Mouse (Mus musculus) limb, embryonic 13.5 days (tissue): ENCODE results near the gene Thoc6. TPM values are rescaled to one million over a fixed set of nuclear protein-coding genes. Genes with fewer than 3 reads are reported as not detected.

Experiments used
- ATAC-seq: fragments of 200-750 bp; cut with Nextera tagmentation; 2 replicates; pipeline ENCODE4 v1.8.0; 2017; ENCODE audit warnings: low read depth, moderate number of reproducible peaks, moderate TSS enrichment; ENCODE audit not compliant: low FRiP score
- H3K27ac ChIP-seq: fragments of 300-500 bp; sonication (generic); 2 replicates; pipeline ENCODE4 v1.5.1; 2015; ENCODE audit warnings: inconsistent platforms, mild to moderate bottlenecking, moderate library complexity
- H3K27me3 ChIP-seq: fragments of 300-500 bp; sonication (generic); 2 replicates; pipeline ENCODE4 v1.6.1; 2015; ENCODE audit warnings: mild to moderate bottlenecking, inconsistent platforms
- H3K36me3 ChIP-seq: fragments of 300-500 bp; sonication (generic); 2 replicates; pipeline ENCODE4 v1.6.1; 2015; ENCODE audit warnings: inconsistent platforms, mild to moderate bottlenecking, moderate library complexity
- H3K4me1 ChIP-seq: fragments of 300-500 bp; sonication (generic); 2 replicates; pipeline ENCODE4 v1.6.1; 2015; ENCODE audit warnings: inconsistent platforms
- H3K4me2 ChIP-seq: fragments of 300-500 bp; sonication (generic); replicated peaks from 2 replicates; pipeline ENCODE4 v1.6.1; 2015; ENCODE audit warnings: inconsistent platforms, mild to moderate bottlenecking, moderate library complexity
- H3K4me3 ChIP-seq: fragments of 300-500 bp; sonication (generic); 2 replicates; pipeline ENCODE4 v1.5.1; 2015; ENCODE audit warnings: moderate library complexity, mild to moderate bottlenecking, inconsistent platforms
- H3K9ac ChIP-seq: fragments of 300-500 bp; sonication (generic); 2 replicates; pipeline ENCODE4 v1.6.1; 2015; ENCODE audit warnings: mild to moderate bottlenecking, inconsistent platforms
- H3K9me3 ChIP-seq: fragments of 300-500 bp; sonication (generic); 2 replicates; pipeline ENCODE4 v1.6.1; 2016; ENCODE audit warnings: inconsistent platforms
- WGBS: fragments of 180-500 bp; shearing (Covaris S2); methylation state at CpG from one replicate; pipeline ENCODE4 v1.1.7; 2015; 5-methylcytosine and 5-hydroxymethylcytosine counted together
- polyA plus RNA-seq: library from polyadenylated mRNA; unstranded; fragments of >200 nt; fragmentation: Nextera tagmentation; extraction: Ambion mirVana; gene quantifications from 2 replicates; pipeline ENCODE4 v1.2.1, GENCODE M21; 2015

The Thoc6 gene
- polyA plus RNA-seq, 1 experiment from 2014 or later = 45.6 TPM

GRCm38 (mm10) chr17:23695801-23696200 is 22.1 kb upstream of the Thoc6 start:
- H3K4me2 ChIP-seq = no peak overlapping the region
- H3K4me1 ChIP-seq = peaks cover 21% of the 10 kb centered on the region
- no peak overlapping the region for H3K4me3 ChIP-seq
- peaks cover 38% of the 10 kb centered on the region for H3K27me3 ChIP-seq
- H3K9ac ChIP-seq = no peak overlapping the region
- H3K36me3 ChIP-seq = no peaks in the 10 kb centered on the region
- ATAC-seq = no peak
- 2% methylated on average over 3 of the region's 3 CpGs for WGBS
- H3K9me3 ChIP-seq = no peaks in the 10 kb centered on the region
- no peak overlapping the region for H3K27ac ChIP-seq

GRCm38 (mm10) chr17:23694491-23694890 is 20.8 kb upstream of the Thoc6 start:
- H3K4me3 ChIP-seq = no peak overlapping the region
- no peaks in the 10 kb centered on the region for H3K36me3 ChIP-seq
- no peaks in the 10 kb centered on the region for H3K9me3 ChIP-seq
- H3K9ac ChIP-seq = no peak overlapping the region
- 67% methylated on average over 1 of the region's 1 CpGs for WGBS
- H3K4me1 ChIP-seq = peaks cover 18% of the 10 kb centered on the region
- ATAC-seq = no peak
- H3K4me2 ChIP-seq = no peak overlapping the region
- no peak overlapping the region for H3K27ac ChIP-seq
- H3K27me3 ChIP-seq = peaks cover 25% of the 10 kb centered on the region

GRCm38 (mm10) chr17:23683856-23684672 is 10.4 kb upstream of the Thoc6 start, which contains the start of gene Cldn9:
Cldn9 (minus strand) TSS chr17:23684026.
- no peaks in the 10 kb centered on the region for H3K36me3 ChIP-seq
- H3K27ac ChIP-seq = 0 out of 2 replicates have a peak within 1 kb of the TSS, but pooled peaks have one; percentile 39
- H3K4me3 ChIP-seq = peak within 1 kb of the TSS; percentile 28
- peak within 1 kb of the TSS; percentile 48 for H3K9ac ChIP-seq
- peaks cover 54% of the 10 kb centered on the region for H3K27me3 ChIP-seq
- WGBS = 11% methylated on average over 15 of the region's 15 CpGs
- ATAC-seq = peak; percentile 72
- no peaks in the 10 kb centered on the region for H3K9me3 ChIP-seq
- peaks cover 30% of the 10 kb centered on the region for H3K4me1 ChIP-seq
- peak within 1 kb of the TSS; percentile 51 for H3K4me2 ChIP-seq

- Histone ChIP-seq H3K36me3 (no peaks in the 10 kb centered on the region), H3K27ac (no peak overlapping the region), H3K27me3 (peaks cover 63% of the 10 kb centered on the region), H3K4me3 (peak overlapping the region; percentile 28), H3K4me2 (peak overlapping the region; percentile 51), H3K4me1 (peaks cover 31% of the 10 kb centered on the region), H3K9me3 (no peaks in the 10 kb centered on the region), H3K9ac (peak overlapping the region; percentile 48; the same call in 1 of the 2 replicates)
- ATAC-seq = 0 out of 2 replicates have a peak, but pooled peaks have one; percentile 4
- 12% methylated on average over 15 of the region's 15 CpGs for WGBS
Measured at GRCm38 (mm10) chr17:23683226-23683625, 9.5 kb upstream of the Thoc6 start.

DNA sequence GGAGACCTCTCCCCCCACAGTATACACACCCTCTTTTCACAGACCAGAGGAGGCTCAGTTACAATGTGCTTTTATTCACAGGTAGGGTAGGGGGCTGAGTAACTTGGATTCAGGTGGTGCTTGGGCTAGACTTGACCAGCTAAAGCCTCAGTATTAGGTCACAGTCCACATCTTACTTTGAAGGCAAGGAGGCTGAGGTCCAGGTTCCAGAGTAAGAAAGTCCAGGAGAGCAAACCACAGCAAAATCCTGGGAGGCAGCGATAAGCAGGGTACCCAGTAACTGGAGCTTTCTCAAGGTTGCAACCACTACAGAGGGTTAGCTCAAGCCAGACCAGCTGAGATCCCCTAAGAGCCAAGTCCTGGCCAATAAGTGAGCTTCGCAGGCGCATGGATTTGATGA is 8.8 kb upstream of the Thoc6 start:
- peaks cover 34% of the 10 kb centered on the region for H3K4me1 ChIP-seq
- no peak overlapping the region for H3K27ac ChIP-seq
- peak overlapping the region; percentile 51 for H3K4me2 ChIP-seq
- peak overlapping the region; percentile 28; the same call in 1 of the 2 replicates for H3K4me3 ChIP-seq
- no peaks in the 10 kb centered on the region for H3K9me3 ChIP-seq
- H3K27me3 ChIP-seq = peaks cover 64% of the 10 kb centered on the region
- 65% methylated on average over 3 of the region's 3 CpGs for WGBS
- H3K9ac ChIP-seq = no peak overlapping the region
- no peaks in the 10 kb centered on the region for H3K36me3 ChIP-seq
- no peak for ATAC-seq

GRCm38 (mm10) chr17:23682092-23682491 is 8.4 kb upstream of the Thoc6 start:
- Histone ChIP-seq H3K4me3 (no peak overlapping the region), H3K9ac (no peak overlapping the region), H3K27me3 (peaks cover 64% of the 10 kb centered on the region), H3K4me1 (peaks cover 36% of the 10 kb centered on the region), H3K27ac (no peak overlapping the region), H3K36me3 (no peaks in the 10 kb centered on the region), H3K9me3 (no peaks in the 10 kb centered on the region), H3K4me2 (0 out of 2 replicates have a peak overlapping the region, but pooled peaks have one; percentile 51)
- WGBS = 62% methylated on average over 4 of the region's 4 CpGs
- ATAC-seq = no peak

DNA sequence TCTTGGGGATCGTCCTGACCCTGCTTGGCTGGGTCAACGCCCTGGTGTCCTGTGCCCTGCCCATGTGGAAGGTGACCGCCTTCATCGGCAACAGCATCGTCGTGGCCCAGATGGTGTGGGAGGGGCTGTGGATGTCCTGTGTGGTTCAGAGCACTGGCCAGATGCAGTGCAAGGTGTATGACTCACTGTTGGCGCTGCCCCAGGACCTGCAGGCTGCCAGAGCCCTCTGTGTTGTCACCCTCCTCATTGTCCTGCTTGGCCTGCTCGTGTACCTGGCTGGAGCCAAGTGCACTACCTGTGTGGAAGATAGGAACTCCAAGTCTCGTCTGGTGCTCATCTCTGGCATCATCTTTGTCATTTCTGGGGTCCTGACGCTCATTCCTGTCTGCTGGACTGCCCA is 7.4 kb upstream of the Thoc6 start:
- Histone ChIP-seq H3K4me1 (peaks cover 44% of the 10 kb centered on the region), H3K9ac (no peak overlapping the region), H3K27ac (no peak overlapping the region), H3K27me3 (peaks cover 71% of the 10 kb centered on the region), H3K9me3 (no peaks in the 10 kb centered on the region), H3K4me2 (no peak overlapping the region), H3K4me3 (no peak overlapping the region), H3K36me3 (no peaks in the 10 kb centered on the region)
- ATAC-seq = no peak
- WGBS = 65% methylated on average over 10 of the region's 10 CpGs

- Histone ChIP-seq H3K27me3 (peaks cover 79% of the 10 kb centered on the region), H3K4me2 (peak overlapping the region; percentile 58), H3K4me1 (peaks cover 51% of the 10 kb centered on the region), H3K9me3 (no peaks in the 10 kb centered on the region), H3K9ac (no peak overlapping the region), H3K36me3 (no peaks in the 10 kb centered on the region), H3K4me3 (peak overlapping the region; percentile 35; the same call in 1 of the 2 replicates), H3K27ac (no peak overlapping the region)
- WGBS = 72% methylated on average over 9 of the region's 9 CpGs
- no peak for ATAC-seq
Measured at GRCm38 (mm10) chr17:23680336-23680735, 6.7 kb upstream of the Thoc6 start.

DNA sequence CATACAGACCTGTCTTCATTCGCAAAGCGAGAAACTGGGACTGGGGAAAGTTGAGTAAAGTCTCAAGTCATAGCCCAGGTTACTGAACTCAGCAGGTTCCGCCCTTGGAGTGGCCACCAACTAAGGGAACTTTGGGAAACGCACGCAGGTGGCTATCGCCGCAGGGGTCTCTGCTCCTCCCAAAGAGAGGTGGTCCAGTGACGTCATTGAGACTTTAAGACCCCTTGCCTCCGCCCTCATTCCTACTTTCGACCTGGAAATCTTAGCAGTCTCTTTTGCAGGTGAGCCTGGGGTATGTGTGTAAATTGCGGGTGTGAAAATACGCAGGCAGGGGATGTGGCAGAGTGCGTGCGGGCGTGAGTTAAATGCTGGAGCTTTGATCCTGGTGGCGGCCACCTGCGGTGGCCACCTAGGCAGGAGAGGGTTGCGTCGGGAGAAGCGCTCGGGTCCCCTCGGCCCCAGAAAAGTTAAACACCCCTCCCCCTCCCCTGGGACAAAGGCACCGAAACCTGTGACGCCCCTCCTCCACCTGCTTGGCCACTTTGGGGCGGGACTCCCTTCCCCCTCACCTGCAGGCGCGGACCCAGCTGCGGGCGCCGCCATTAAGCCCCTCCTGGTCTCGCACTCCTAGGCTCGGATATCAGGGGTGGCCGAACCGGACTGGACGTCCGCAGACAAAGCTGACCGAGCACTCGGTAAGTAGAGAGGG is 5.6 kb upstream of the Thoc6 start, which contains the start of gene Cldn6:
TSS of gene Cldn6 (plus strand) at position 123 of the 709 bp plus-strand sequence.
- WGBS = 2% methylated on average over 38 of the region's 38 CpGs
- no peaks in the 10 kb centered on the region for H3K36me3 ChIP-seq
- peak within 1 kb of the TSS; percentile 58 for H3K4me2 ChIP-seq
- peak within 1 kb of the TSS; percentile 35 for H3K4me3 ChIP-seq
- peaks cover 86% of the 10 kb centered on the region for H3K27me3 ChIP-seq
- peaks cover 57% of the 10 kb centered on the region for H3K4me1 ChIP-seq
- no peak within 1 kb of the TSS for H3K27ac ChIP-seq
- H3K9me3 ChIP-seq = no peaks in the 10 kb centered on the region
- ATAC-seq = no peak
- no peak within 1 kb of the TSS; the same call in 1 of the 2 replicates for H3K9ac ChIP-seq

DNA sequence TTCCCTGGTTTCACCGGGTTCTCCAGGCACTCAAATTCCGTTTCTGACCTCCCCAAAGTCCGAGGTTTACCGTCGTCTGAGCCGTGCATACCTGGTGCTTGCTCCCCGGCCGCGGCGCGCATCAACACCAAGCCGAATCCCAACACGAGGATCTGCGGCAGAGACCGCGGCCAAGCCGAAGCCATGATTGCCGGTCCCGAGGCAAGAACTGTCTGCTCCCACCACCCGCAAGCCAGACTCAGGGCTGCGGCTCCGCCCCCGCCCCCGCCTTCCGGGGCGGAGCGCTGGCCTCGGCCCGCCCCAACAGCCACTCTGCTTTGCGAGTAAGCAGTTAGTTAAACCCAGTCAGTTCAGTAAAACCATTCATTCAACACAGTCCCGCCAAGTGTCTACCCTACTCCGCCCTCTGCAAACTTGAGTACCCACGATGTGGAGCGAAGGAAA is 3.6 kb upstream of the Thoc6 start, which contains the start of gene Tnfrsf12a:
TSS of gene Tnfrsf12a (minus strand) at position 233 of the 444 bp plus-strand sequence.
- Histone ChIP-seq H3K9me3 (no peaks in the 10 kb centered on the region), H3K4me1 (peaks cover 50% of the 10 kb centered on the region), H3K27me3 (peaks cover 66% of the 10 kb centered on the region), H3K36me3 (no peaks in the 10 kb centered on the region), H3K4me2 (peak within 1 kb of the TSS; percentile 95), H3K9ac (peak within 1 kb of the TSS; percentile 67), H3K27ac (no peak within 1 kb of the TSS; the same call in 1 of the 2 replicates), H3K4me3 (peak within 1 kb of the TSS; percentile 65)
- WGBS = under 1% methylated on average over 34 of the region's 34 CpGs
- peak; percentile 21; the same call in 1 of the 2 replicates for ATAC-seq

DNA sequence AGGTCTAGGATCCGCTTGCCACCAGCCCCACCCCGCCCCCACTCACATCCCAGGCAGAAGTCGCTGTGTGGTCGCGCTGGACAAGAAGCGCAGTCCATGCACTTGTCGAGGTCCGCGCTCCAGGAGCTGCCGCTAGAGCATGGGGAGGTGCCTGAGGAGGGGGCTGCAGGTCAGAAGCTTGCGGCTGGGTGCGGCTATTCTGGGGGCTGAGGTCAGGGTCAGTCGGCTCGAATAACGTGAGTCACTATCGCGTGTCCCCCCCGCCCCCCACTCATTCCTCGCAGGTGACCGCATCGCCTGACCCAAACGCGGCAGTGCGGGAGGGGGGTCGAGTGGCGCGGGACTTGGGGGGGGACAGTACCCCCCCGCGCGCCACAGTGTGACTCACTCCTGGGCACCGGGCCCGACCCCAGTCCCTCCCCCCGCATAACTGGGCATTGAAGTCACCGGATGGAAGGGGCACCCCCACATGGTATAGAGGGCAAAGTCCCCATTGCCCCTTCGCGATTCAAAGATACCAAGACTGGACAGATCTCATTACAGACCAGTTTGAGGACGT is 2.9 kb upstream of the Thoc6 start:
- Histone ChIP-seq H3K4me3 (peak overlapping the region; percentile 65), H3K4me2 (peak overlapping the region; percentile 95), H3K9me3 (no peaks in the 10 kb centered on the region), H3K27ac (no peak overlapping the region), H3K4me1 (peaks cover 48% of the 10 kb centered on the region), H3K27me3 (peaks cover 58% of the 10 kb centered on the region), H3K36me3 (no peaks in the 10 kb centered on the region), H3K9ac (peak overlapping the region; percentile 67)
- ATAC-seq = no peak
- 1% methylated on average over 37 of the region's 37 CpGs for WGBS
